Mouse (Mus musculus) kidney, embryonic 15.5 days (tissue): ENCODE measurements around the gene Pip4k2b. TPM values are rescaled to one million over a fixed set of nuclear protein-coding genes. Genes with fewer than 3 reads are reported as not detected.
A peak's percentile ranks its signal among the peaks of the same experiment; 100 is the strongest.

Experiments used
- ATAC-seq: fragments of 200-750 bp; cut with Nextera tagmentation; replicated peaks from 2 replicates; pipeline ENCODE4 v1.8.0; 2017; ENCODE audit warnings: moderate TSS enrichment; ENCODE audit not compliant: low FRiP score
- H3K27ac ChIP-seq: fragments of 300-500 bp; sonication (generic); 2 replicates; pipeline ENCODE4 v1.5.1; 2015; ENCODE audit warnings: mild to moderate bottlenecking, inconsistent platforms
- H3K27me3 ChIP-seq: fragments of 300-500 bp; sonication (generic); 2 replicates; pipeline ENCODE4 v1.6.1; 2015; ENCODE audit warnings: inconsistent platforms
- H3K36me3 ChIP-seq: fragments of 300-500 bp; sonication (generic); 2 replicates; pipeline ENCODE4 v1.6.1; 2015; ENCODE audit warnings: inconsistent platforms
- H3K4me1 ChIP-seq: fragments of 300-500 bp; sonication (generic); 2 replicates; pipeline ENCODE4 v1.6.1; 2015; ENCODE audit warnings: inconsistent platforms
- H3K4me2 ChIP-seq: fragments of 300-500 bp; sonication (generic); 2 replicates; pipeline ENCODE4 v1.6.1; 2015; ENCODE audit warnings: moderate library complexity, mild to moderate bottlenecking, inconsistent platforms
- H3K4me3 ChIP-seq: fragments of 300-500 bp; sonication (generic); replicated peaks from 2 replicates; pipeline ENCODE4 v1.5.1; 2015; ENCODE audit warnings: mild to moderate bottlenecking, inconsistent platforms
- H3K9ac ChIP-seq: fragments of 300-500 bp; sonication (generic); 2 replicates; pipeline ENCODE4 v1.6.1; 2015; ENCODE audit warnings: mild to moderate bottlenecking, inconsistent platforms
- H3K9me3 ChIP-seq: fragments of 300-500 bp; sonication (generic); replicated peaks from 2 replicates; pipeline ENCODE4 v1.6.1; 2016; ENCODE audit warnings: inconsistent platforms
- WGBS: fragments of 180-500 bp; shearing (Covaris S2); methylation state at CpG from one replicate; pipeline ENCODE4 v1.1.7; 2015; ENCODE audit warnings: mixed read lengths; 5-methylcytosine and 5-hydroxymethylcytosine counted together
- microRNA-seq: library from miRNA; unstranded; fragments of <30 nt; microRNA quantifications from one replicate; pipeline ENCODE4, GENCODE M21; 2016
- polyA plus RNA-seq: library from polyadenylated mRNA; unstranded; fragments of >200 nt; fragmentation: Nextera tagmentation; extraction: Ambion mirVana; gene quantifications from 2 replicates; pipeline ENCODE4 v1.2.1, GENCODE M21; 2015

The Pip4k2b gene
- polyA plus RNA-seq, 1 experiment from 2014 or later = 1.8 TPM

DNA sequence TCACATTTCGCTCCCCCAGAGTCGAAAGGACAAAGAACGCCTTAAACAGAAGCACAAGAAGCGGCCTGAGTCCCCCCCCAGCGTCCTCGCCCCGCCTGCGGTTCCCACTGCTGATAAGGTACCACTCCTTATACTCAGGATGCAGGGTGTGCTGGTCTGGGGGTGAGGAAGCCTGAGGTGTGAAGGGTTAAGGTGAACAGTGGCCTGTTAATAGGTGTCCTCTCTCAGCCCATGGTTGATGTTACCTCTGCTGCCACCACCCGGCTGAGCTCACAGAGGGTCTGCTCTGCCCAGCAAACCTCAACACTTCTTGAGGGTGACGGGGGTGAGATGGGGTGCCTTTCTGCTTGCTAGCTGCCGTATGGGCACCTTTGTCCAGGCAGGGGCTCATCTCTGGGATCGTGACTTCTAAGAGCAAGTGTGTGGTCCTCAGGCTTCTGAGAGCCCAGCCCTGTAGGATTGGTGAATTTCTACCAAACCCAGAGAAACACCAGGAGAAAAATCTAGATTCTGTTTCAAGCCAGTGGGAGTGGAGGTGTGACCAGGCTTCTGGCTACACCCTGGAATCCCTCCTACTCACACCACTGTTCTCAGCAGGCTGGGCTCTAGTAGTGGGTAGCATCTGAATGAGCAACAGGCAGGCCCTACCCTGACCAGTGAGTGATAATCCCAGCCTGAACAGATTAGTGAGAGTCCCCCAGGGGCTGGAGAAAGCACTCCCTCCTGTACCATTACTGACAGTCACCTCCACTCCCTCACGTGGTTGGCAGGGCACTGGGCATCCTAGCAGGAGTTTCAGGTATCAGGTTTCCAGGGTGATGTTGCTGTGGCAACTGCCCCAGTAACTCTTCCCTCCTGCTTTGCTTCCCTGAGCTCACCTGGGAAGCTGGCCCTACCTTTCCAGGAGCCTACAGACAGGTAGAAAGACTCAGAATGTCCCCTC lies 74.0 kb downstream of the Pip4k2b start:
- Histone ChIP-seq H3K4me3 (no peak overlapping the region), H3K9me3 (no peaks in the 10 kb centered on the region), H3K36me3 (peaks cover 99% of the 10 kb centered on the region), H3K4me2 (no peak overlapping the region), H3K27me3 (no peaks in the 10 kb centered on the region), H3K9ac (no peak overlapping the region), H3K4me1 (peaks cover 39% of the 10 kb centered on the region), H3K27ac (peak overlapping the region; percentile 66)
- no peak for ATAC-seq
- 63% methylated on average over 13 of the region's 13 CpGs for WGBS

DNA sequence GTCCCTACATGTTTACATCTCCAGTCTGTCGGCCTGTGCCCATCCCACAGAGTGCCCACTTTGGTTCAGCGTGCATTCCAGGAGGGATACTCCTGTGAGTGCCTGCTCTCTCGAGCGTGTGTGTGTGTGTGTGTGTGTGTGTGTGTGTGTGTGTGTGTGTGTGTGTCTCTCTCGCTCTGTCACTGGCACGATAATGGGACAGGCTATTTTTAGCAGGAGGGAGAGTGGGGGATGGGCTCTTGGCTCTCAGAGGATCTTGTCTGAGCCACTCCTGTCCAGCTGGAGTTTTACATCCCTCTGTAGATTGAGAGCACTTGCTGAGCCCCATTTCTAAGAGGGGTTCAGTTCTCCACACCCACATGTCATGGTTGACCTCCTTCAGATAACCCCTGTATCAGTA lies 74.7 kb downstream of the Pip4k2b start:
- ATAC-seq = no peak
- Histone ChIP-seq H3K27me3 (no peaks in the 10 kb centered on the region), H3K9ac (no peak overlapping the region), H3K9me3 (no peaks in the 10 kb centered on the region), H3K4me3 (no peak overlapping the region), H3K4me1 (peaks cover 46% of the 10 kb centered on the region), H3K4me2 (peak overlapping the region; percentile 19; the same call in 1 of the 2 replicates), H3K36me3 (peaks cover 97% of the 10 kb centered on the region), H3K27ac (peak overlapping the region; percentile 66)
- 28% methylated on average over 6 of the region's 6 CpGs for WGBS

DNA sequence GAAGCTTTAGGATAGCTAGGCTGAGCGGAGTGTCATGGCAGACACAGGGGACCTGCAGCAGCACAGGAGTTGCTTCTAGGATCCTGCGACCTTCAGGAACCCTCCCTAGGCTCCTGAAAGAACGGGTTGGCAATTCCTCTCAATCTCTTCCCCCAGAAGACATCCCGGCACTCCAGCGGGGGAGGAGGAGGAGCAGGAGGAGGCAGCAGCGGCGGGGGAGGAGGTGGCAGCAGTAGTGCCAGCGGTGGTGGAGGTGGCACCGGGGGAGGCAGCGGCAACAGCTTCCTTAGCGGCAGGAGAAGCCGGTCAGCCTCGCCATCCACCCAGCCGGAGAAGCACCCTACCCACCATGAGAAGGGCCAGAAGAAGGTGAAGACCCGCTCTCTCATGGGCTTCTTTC lies 75.2 kb downstream of the Pip4k2b start:
- Histone ChIP-seq H3K27ac (peak overlapping the region; percentile 66), H3K9ac (no peak overlapping the region), H3K4me2 (peak overlapping the region; percentile 19; the same call in 1 of the 2 replicates), H3K36me3 (peaks cover 91% of the 10 kb centered on the region), H3K4me3 (no peak overlapping the region), H3K9me3 (no peaks in the 10 kb centered on the region), H3K4me1 (peaks cover 52% of the 10 kb centered on the region), H3K27me3 (no peaks in the 10 kb centered on the region)
- ATAC-seq = no peak
- WGBS = 48% methylated on average over 15 of the region's 15 CpGs

DNA sequence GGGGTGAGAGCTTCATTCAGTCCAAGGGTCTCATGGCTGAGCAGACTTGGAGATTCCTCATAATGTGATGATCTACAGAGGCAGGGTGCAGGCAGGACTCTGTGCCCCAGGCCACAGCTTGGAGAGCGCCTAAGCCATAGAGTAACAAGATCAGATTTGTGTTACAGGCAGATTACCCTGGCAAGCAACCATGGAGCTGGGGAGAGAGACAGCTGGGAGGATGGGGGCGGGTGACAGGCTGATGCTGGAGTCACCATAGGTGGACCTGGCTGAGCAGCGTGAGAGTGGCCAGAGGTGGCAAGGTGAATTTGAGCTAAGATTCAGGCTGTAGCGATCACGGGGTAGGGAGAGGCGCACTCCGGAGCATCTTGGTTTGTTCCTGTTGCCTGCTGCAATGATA lies 76.3 kb downstream of the Pip4k2b start:
- Histone ChIP-seq H3K27me3 (no peaks in the 10 kb centered on the region), H3K36me3 (peaks cover 80% of the 10 kb centered on the region), H3K4me1 (peaks cover 54% of the 10 kb centered on the region), H3K4me2 (no peak overlapping the region), H3K9me3 (no peaks in the 10 kb centered on the region), H3K27ac (peak overlapping the region; percentile 66; the same call in 1 of the 2 replicates), H3K9ac (no peak overlapping the region), H3K4me3 (no peak overlapping the region)
- WGBS = 90% methylated on average over 7 of the region's 7 CpGs
- ATAC-seq = no peak

DNA sequence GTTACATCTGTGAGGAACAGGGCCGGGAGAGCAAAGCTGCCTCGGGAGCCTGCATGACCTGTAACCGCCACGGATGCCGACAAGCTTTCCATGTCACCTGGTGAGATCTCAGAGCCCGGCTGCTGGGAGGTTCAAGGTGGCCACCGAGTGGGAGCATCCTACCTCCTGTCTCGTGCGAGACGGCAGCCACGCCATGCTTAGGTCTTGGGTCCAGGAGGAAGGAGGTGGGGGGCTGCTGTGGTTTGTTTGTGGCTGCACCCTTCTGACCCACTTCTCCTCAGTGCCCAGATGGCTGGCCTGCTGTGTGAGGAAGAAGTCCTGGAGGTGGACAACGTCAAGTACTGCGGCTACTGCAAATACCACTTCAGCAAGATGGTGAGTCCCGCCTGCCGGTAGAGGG lies 77.7 kb downstream of the Pip4k2b start:
- peaks cover 2% of the 10 kb centered on the region; the same call in 1 of the 2 replicates for H3K27me3 ChIP-seq
- ATAC-seq = no peak
- no peak overlapping the region for H3K4me2 ChIP-seq
- no peak overlapping the region for H3K4me3 ChIP-seq
- H3K4me1 ChIP-seq = peaks cover 65% of the 10 kb centered on the region
- no peak overlapping the region for H3K27ac ChIP-seq
- no peak overlapping the region for H3K9ac ChIP-seq
- H3K9me3 ChIP-seq = no peaks in the 10 kb centered on the region
- peaks cover 67% of the 10 kb centered on the region for H3K36me3 ChIP-seq
- 94% methylated on average over 15 of the region's 15 CpGs for WGBS

DNA sequence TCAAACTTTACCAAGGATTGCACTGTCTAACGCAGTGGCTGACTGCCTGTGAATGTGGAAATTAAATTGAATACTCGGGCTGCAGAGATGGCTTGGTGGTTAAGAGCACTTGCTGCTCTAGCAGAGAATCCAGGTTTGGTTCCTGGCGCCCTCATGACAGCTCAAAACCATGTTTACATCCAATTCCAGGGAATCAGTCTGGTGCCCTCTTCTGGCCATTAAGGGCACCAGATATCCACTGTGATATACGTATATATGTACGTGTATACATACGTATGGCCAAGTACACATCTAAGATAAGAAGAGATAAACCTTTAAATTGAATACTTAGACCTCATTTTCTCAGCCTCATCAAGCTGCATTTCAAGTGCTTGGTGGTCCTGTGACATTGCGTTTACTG lies 78.3 kb downstream of the Pip4k2b start:
- Histone ChIP-seq H3K9me3 (no peaks in the 10 kb centered on the region), H3K27ac (no peak overlapping the region), H3K4me3 (no peak overlapping the region), H3K36me3 (peaks cover 61% of the 10 kb centered on the region), H3K9ac (no peak overlapping the region), H3K4me1 (peaks cover 71% of the 10 kb centered on the region), H3K27me3 (peaks cover 4% of the 10 kb centered on the region; the same call in 1 of the 2 replicates), H3K4me2 (no peak overlapping the region)
- ATAC-seq = no peak
- 91% methylated on average over 7 of the region's 7 CpGs for WGBS

DNA sequence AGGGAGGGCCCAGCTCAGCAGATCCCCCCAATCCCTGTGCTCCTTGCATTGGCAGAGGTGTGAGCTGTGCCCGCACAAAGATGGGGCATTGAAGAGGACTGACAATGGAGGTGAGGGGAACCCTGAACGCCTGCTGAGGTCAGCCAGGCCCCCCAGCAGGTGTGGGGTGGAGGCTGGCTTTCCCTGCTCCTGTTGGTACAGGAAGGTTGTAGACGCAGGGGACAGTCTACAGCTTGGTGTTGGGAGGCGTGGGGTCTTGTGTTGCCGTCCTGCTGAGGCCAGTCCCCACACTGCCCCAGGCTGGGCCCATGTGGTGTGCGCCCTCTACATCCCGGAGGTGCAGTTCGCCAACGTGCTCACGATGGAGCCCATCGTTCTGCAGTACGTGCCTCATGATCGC lies 79.1 kb downstream of the Pip4k2b start:
- Histone ChIP-seq H3K27me3 (peaks cover 4% of the 10 kb centered on the region; the same call in 1 of the 2 replicates), H3K9ac (0 out of 2 replicates have a peak overlapping the region, but pooled peaks have one; percentile 83), H3K4me2 (peak overlapping the region; percentile 84), H3K4me3 (peak overlapping the region; percentile 85), H3K27ac (peak overlapping the region; percentile 95; the same call in 1 of the 2 replicates), H3K4me1 (peaks cover 71% of the 10 kb centered on the region), H3K9me3 (no peaks in the 10 kb centered on the region), H3K36me3 (peaks cover 53% of the 10 kb centered on the region)
- WGBS = 87% methylated on average over 13 of the region's 13 CpGs
- ATAC-seq = no peak

Small RNAs within 50 kb of the gene (microRNA-seq; reads per million reads assigned to microRNA genes)
- gene Mir6927 = not detected
- gene Mir8102 = not detected

Other genes with a start within 250 kb of the Pip4k2b start
- 0.49 and 0.84 TPM in 2 replicates for gene 4933428G20Rik, start 244.4 kb downstream of the Pip4k2b start, polyA plus RNA-seq
- 0.83 and 0.85 TPM in 2 replicates for gene Srcin1, start 168.5 kb downstream of the Pip4k2b start, polyA plus RNA-seq
- 4.3 and 5.1 TPM in 2 replicates for gene Epop, start 115.0 kb downstream of the Pip4k2b start, polyA plus RNA-seq
- 2.8 and 3.9 TPM in 2 replicates for gene Mllt6, start 81.3 kb downstream of the Pip4k2b start, polyA plus RNA-seq
- gene Cisd3, start 58.9 kb downstream of the Pip4k2b start, polyA plus RNA-seq = 41.2 and 42.7 TPM in 2 replicates
- gene Pcgf2, start 44.2 kb downstream of the Pip4k2b start, polyA plus RNA-seq = 13.2 and 16.6 TPM in 2 replicates
- gene Psmb3, start 41.3 kb downstream of the Pip4k2b start, polyA plus RNA-seq = 475 and 488 TPM in 2 replicates
- 19.2 and 19.5 TPM in 2 replicates for gene Cwc25, start 21.9 kb upstream of the Pip4k2b start, polyA plus RNA-seq
- gene 1700001P01Rik, start 31.2 kb upstream of the Pip4k2b start, polyA plus RNA-seq = 0.62 and 0.67 TPM in 2 replicates
- gene Rpl23, start 37.7 kb upstream of the Pip4k2b start, polyA plus RNA-seq = 565 and 652 TPM in 2 replicates
- 104 and 108 TPM in 2 replicates for gene Lasp1, start 54.3 kb upstream of the Pip4k2b start, polyA plus RNA-seq
- gene B230217C12Rik, start 96.1 kb upstream of the Pip4k2b start, polyA plus RNA-seq = 7.4 and 7.5 TPM in 2 replicates
- gene Fbxo47, start 139.4 kb upstream of the Pip4k2b start, polyA plus RNA-seq = 0.48 and 0.73 TPM in 2 replicates
- gene Plxdc1, start 241.7 kb upstream of the Pip4k2b start, polyA plus RNA-seq = 1.7 and 2.0 TPM in 2 replicates